Mouse (Mus musculus): ENCODE data around the gene Zc3hav1. TPM values are rescaled to one million over a fixed set of nuclear protein-coding genes. Genes with fewer than 3 reads are reported as not detected.

Gene Zc3hav1
- polyA plus RNA-seq, 1 experiment, result 6.1 TPM

GRCm38 (mm10) chr6:38298761-38299401 is 55.5 kb downstream of the Zc3hav1 start, which contains the start of gene Zc3hav1l:
Gene Zc3hav1l, minus strand, starts transcription at chr6:38299259.
- Histone ChIP-seq H3K27me3 (replicated peaks) (peaks cover 21% of the 10 kb centered on the region), H3K4me3 (replicated peaks) (peak within 1 kb of the TSS; percentile 95), H3K4me1 (peaks cover 19% of the 10 kb centered on the region), H3K36me3 (replicated peaks; ENCODE audit: low read length) (peaks cover 30% of the 10 kb centered on the region), H3K9me3 (peaks cover 16% of the 10 kb centered on the region)
- TF ChIP-seq FLI1 (IDR thresholded peaks at IDR 0.05; ENCODE audit: low read length), result no peak
- no peak for TF ChIP-seq GATA1 (IDR thresholded peaks at IDR 0.05; ENCODE audit: borderline replicate concordance, low read length)

- H3K36me3 ChIP-seq (replicated peaks; ENCODE audit: low read length), result peaks cover 25% of the 10 kb centered on the region
- TF ChIP-seq FLI1 (IDR thresholded peaks at IDR 0.05; ENCODE audit: low read length) (no peak), GATA1 (IDR thresholded peaks at IDR 0.05; ENCODE audit: borderline replicate concordance, low read length) (no peak)
- H3K9me3 ChIP-seq, result peaks cover 11% of the 10 kb centered on the region
- peak overlapping the region; percentile 95 for H3K4me3 ChIP-seq (replicated peaks)
- H3K27me3 ChIP-seq (replicated peaks), result peaks cover 21% of the 10 kb centered on the region
- H3K4me1 ChIP-seq, result peaks cover 19% of the 10 kb centered on the region
Observed at GRCm38 (mm10) chr6:38298246-38298635, 56.2 kb downstream of the Zc3hav1 start.

GRCm38 (mm10) chr6:38297580-38298245 is 56.7 kb downstream of the Zc3hav1 start:
- H3K4me3 ChIP-seq (replicated peaks), result peak overlapping the region; percentile 95
- peaks cover 19% of the 10 kb centered on the region for H3K4me1 ChIP-seq
- H3K9me3 ChIP-seq, result peaks cover 6% of the 10 kb centered on the region; the same call in 1 of the 2 replicates
- TF ChIP-seq FLI1 (IDR thresholded peaks at IDR 0.05; ENCODE audit: low read length), result no peak
- no peak for TF ChIP-seq GATA1 (IDR thresholded peaks at IDR 0.05; ENCODE audit: borderline replicate concordance, low read length)
- H3K27me3 ChIP-seq (replicated peaks), result peaks cover 21% of the 10 kb centered on the region
- H3K36me3 ChIP-seq (replicated peaks; ENCODE audit: low read length), result peaks cover 23% of the 10 kb centered on the region

- Histone ChIP-seq H3K9me3 (no peaks in the 10 kb centered on the region), H3K27me3 (replicated peaks) (peaks cover 10% of the 10 kb centered on the region), H3K4me1 (peaks cover 14% of the 10 kb centered on the region), H3K4me3 (replicated peaks) (no peak overlapping the region), H3K36me3 (replicated peaks; ENCODE audit: low read length) (peaks cover 32% of the 10 kb centered on the region)
- TF ChIP-seq GATA1 (IDR thresholded peaks at IDR 0.05; ENCODE audit: borderline replicate concordance, low read length), result no peak
- TF ChIP-seq FLI1 (IDR thresholded peaks at IDR 0.05; ENCODE audit: low read length), result no peak
Observed at GRCm38 (mm10) chr6:38293708-38294107, 60.7 kb downstream of the Zc3hav1 start.

- Histone ChIP-seq H3K9me3 (no peaks in the 10 kb centered on the region), H3K27me3 (replicated peaks) (peaks cover 5% of the 10 kb centered on the region), H3K36me3 (replicated peaks; ENCODE audit: low read length) (peaks cover 34% of the 10 kb centered on the region), H3K4me3 (replicated peaks) (no peak overlapping the region), H3K4me1 (peaks cover 8% of the 10 kb centered on the region)
- no peak for TF ChIP-seq FLI1 (IDR thresholded peaks at IDR 0.05; ENCODE audit: low read length)
- no peak for TF ChIP-seq GATA1 (IDR thresholded peaks at IDR 0.05; ENCODE audit: borderline replicate concordance, low read length)
Observed at GRCm38 (mm10) chr6:38292871-38293646, 61.3 kb downstream of the Zc3hav1 start.

- Histone ChIP-seq H3K9me3 (peaks cover 22% of the 10 kb centered on the region), H3K4me3 (replicated peaks) (no peak overlapping the region), H3K4me1 (no peaks in the 10 kb centered on the region), H3K27me3 (replicated peaks) (no peaks in the 10 kb centered on the region), H3K36me3 (replicated peaks; ENCODE audit: low read length) (peaks cover 14% of the 10 kb centered on the region)
- no peak for TF ChIP-seq FLI1 (IDR thresholded peaks at IDR 0.05; ENCODE audit: low read length)
- no peak for TF ChIP-seq GATA1 (IDR thresholded peaks at IDR 0.05; ENCODE audit: borderline replicate concordance, low read length)
Observed at GRCm38 (mm10) chr6:38284422-38284821, 70.0 kb downstream of the Zc3hav1 start.

GRCm38 (mm10) chr6:38264466-38264865 is 89.9 kb downstream of the Zc3hav1 start:
- TF ChIP-seq FLI1 (IDR thresholded peaks at IDR 0.05; ENCODE audit: low read length) (no peak), GATA1 (IDR thresholded peaks at IDR 0.05; ENCODE audit: borderline replicate concordance, low read length) (no peak)
- H3K4me1 ChIP-seq, result no peaks in the 10 kb centered on the region
- H3K4me3 ChIP-seq (replicated peaks), result no peak overlapping the region
- H3K27me3 ChIP-seq (replicated peaks), result peaks cover 9% of the 10 kb centered on the region
- no peaks in the 10 kb centered on the region for H3K9me3 ChIP-seq
- H3K36me3 ChIP-seq (replicated peaks; ENCODE audit: low read length), result no peaks in the 10 kb centered on the region

- Histone ChIP-seq H3K4me1 (no peaks in the 10 kb centered on the region), H3K36me3 (replicated peaks; ENCODE audit: low read length) (no peaks in the 10 kb centered on the region), H3K4me3 (replicated peaks) (no peak overlapping the region), H3K9me3 (no peaks in the 10 kb centered on the region), H3K27me3 (replicated peaks) (peaks cover 9% of the 10 kb centered on the region)
- TF ChIP-seq FLI1 (IDR thresholded peaks at IDR 0.05; ENCODE audit: low read length), result no peak
Observed at GRCm38 (mm10) chr6:38263393-38264159, 90.8 kb downstream of the Zc3hav1 start.

- Histone ChIP-seq H3K36me3 (replicated peaks; ENCODE audit: low read length) (no peaks in the 10 kb centered on the region), H3K4me3 (replicated peaks) (no peak overlapping the region), H3K27me3 (replicated peaks) (peaks cover 9% of the 10 kb centered on the region), H3K4me1 (peaks cover 4% of the 10 kb centered on the region; the same call in 1 of the 2 replicates), H3K9me3 (peaks cover 7% of the 10 kb centered on the region)
- TF ChIP-seq GATA1 (IDR thresholded peaks at IDR 0.05; ENCODE audit: borderline replicate concordance, low read length) (no peak), FLI1 (IDR thresholded peaks at IDR 0.05; ENCODE audit: low read length) (no peak)
Observed at GRCm38 (mm10) chr6:38261877-38262276, 92.5 kb downstream of the Zc3hav1 start.
